Mouse (Mus musculus) retina, postnatal 7 days (tissue): ENCODE measurements at regions not wholly inside any gene's neighbourhood (a gene's known extent, or its start where the extent isn't known, plus 50 kb on each side); places are given as distances from the start of the nearest gene placed in this dataset.

Source experiments
- DNase-seq: peaks from one replicate; pipeline ENCODE4 v3.0.0-alpha.2; 2012; ENCODE audit warnings: low read depth, low spot score

GRCm38 (mm10) chr11:44219971-44220370, 179.9 kb upstream of the Il12b start:
- no peak for DNase-seq

- DNase-seq = no peak
Measured at GRCm38 (mm10) chr11:44229996-44230395, 169.9 kb upstream of the Il12b start.

GRCm38 (mm10) chr11:44235456-44235855, 164.4 kb upstream of the Il12b start:
- DNase-seq = no peak

GRCm38 (mm10) chr11:44238051-44238450, 161.8 kb upstream of the Il12b start:
- DNase-seq = no peak

- DNase-seq = no peak
Measured at GRCm38 (mm10) chr11:44238598-44238997, 161.3 kb upstream of the Il12b start.

- DNase-seq = no peak
Measured at GRCm38 (mm10) chr11:44243184-44243583, 156.7 kb upstream of the Il12b start.

GRCm38 (mm10) chr11:44251821-44252220, 148.0 kb upstream of the Il12b start:
- DNase-seq = no peak

- no peak for DNase-seq
Measured at GRCm38 (mm10) chr11:44260376-44261111, 139.3 kb upstream of the Il12b start.

- DNase-seq = no peak
Measured at GRCm38 (mm10) chr11:44261657-44262056, 138.2 kb upstream of the Il12b start.

- no peak for DNase-seq
Measured at GRCm38 (mm10) chr11:44262571-44262970, 137.3 kb upstream of the Il12b start.

GRCm38 (mm10) chr11:44272268-44272667, 127.6 kb upstream of the Il12b start:
- no peak for DNase-seq

- DNase-seq = no peak
Measured at GRCm38 (mm10) chr11:44278521-44279208, 121.2 kb upstream of the Il12b start.

- no peak for DNase-seq
Measured at GRCm38 (mm10) chr11:44285961-44286360, 113.9 kb upstream of the Il12b start.

GRCm38 (mm10) chr11:44288825-44289224, 111.0 kb upstream of the Il12b start:
- no peak for DNase-seq

GRCm38 (mm10) chr11:44303786-44304185, 96.1 kb upstream of the Il12b start:
- DNase-seq = no peak

- no peak for DNase-seq
Measured at GRCm38 (mm10) chr11:44316061-44316460, 83.8 kb upstream of the Il12b start.

GRCm38 (mm10) chr11:44319136-44319535, 80.7 kb upstream of the Il12b start:
- no peak for DNase-seq

GRCm38 (mm10) chr11:44323314-44323713, 76.5 kb upstream of the Il12b start:
- no peak for DNase-seq

GRCm38 (mm10) chr11:44325066-44325465, 74.8 kb upstream of the Il12b start:
- no peak for DNase-seq

- DNase-seq = no peak
Measured at GRCm38 (mm10) chr11:44325525-44325924, 74.3 kb upstream of the Il12b start.

GRCm38 (mm10) chr11:44329503-44329902, 70.4 kb upstream of the Il12b start:
- no peak for DNase-seq

- no peak for DNase-seq
Measured at GRCm38 (mm10) chr11:44330438-44330837, 69.4 kb upstream of the Il12b start.
